Mouse (Mus musculus) gastrocnemius, postnatal 10 days (tissue): ENCODE data around the gene Maip1. TPM values are rescaled to one million over a fixed set of nuclear protein-coding genes. Genes with fewer than 3 reads are reported as not detected.

ENCODE experiments used
- DNase-seq: peaks from one replicate; pipeline ENCODE4 v3.0.0; 2021; ENCODE audit warnings: mixed read lengths
- long read RNA-seq, 2 experiments: library from polyadenylated mRNA; stranded (forward); transcript quantifications; one replicate each; pipeline ENCODE4 v2.0.0; 2021
- total RNA-seq, 2 experiments: library from RNA; stranded (reverse); gene quantifications; 2 replicates each; pipeline ENCODE4 v1.2.3; 2021

The Maip1 gene
- 1 to 10 TPM; 8.2 to 9.8 TPM for total RNA-seq
- long read RNA-seq, experiment 1, full-length matches to known transcripts, result 15 of 16 reads
- long read RNA-seq, experiment 1, partial matches to known transcripts, result 1 of 16 reads
- long read RNA-seq, experiment 1, other reads (novel, unspliced or antisense), result 0 of 16 reads
- long read RNA-seq, experiment 2, transcript Maip1-201 (5 exons, 3,540 nt), result major isoform, 20 of 22 reads
- long read RNA-seq, experiment 2, partial matches to known transcripts, result 1 of 22 reads
- long read RNA-seq, experiment 2, other reads (novel, unspliced or antisense), result 1 of 22 reads

GRCm38 (mm10) chr1:57406187-57407151 is at the start of gene Maip1, which contains the start of gene Tyw5:
Gene Maip1, plus strand, starts transcription at chr1:57406328.
Gene Tyw5, minus strand, starts transcription at chr1:57407101.
- peak; percentile 76 for DNase-seq

GRCm38 (mm10) chr1:57358546-57358945 is 47.6 kb upstream of the Maip1 start:
- DNase-seq, result no peak

- no peak for DNase-seq
Measured at GRCm38 (mm10) chr1:57367446-57367845, 38.7 kb upstream of the Maip1 start.

- no peak for DNase-seq
Measured at GRCm38 (mm10) chr1:57369111-57369510, 37.0 kb upstream of the Maip1 start.

- DNase-seq, result no peak
Measured at GRCm38 (mm10) chr1:57370451-57370850, 35.7 kb upstream of the Maip1 start.

- DNase-seq, result no peak
Measured at GRCm38 (mm10) chr1:57375276-57375675, 30.9 kb upstream of the Maip1 start.

- DNase-seq, result no peak
Measured at GRCm38 (mm10) chr1:57376806-57377205, 29.3 kb upstream of the Maip1 start.

GRCm38 (mm10) chr1:57377376-57378341 is 28.5 kb upstream of the Maip1 start, which contains the start of gene 1700066M21Rik:
Gene 1700066M21Rik, plus strand, starts transcription at chr1:57377620.
- DNase-seq, result peak; percentile 95

GRCm38 (mm10) chr1:57386519-57386918 is 19.6 kb upstream of the Maip1 start:
- no peak for DNase-seq

- DNase-seq, result peak; percentile 6
Measured at GRCm38 (mm10) chr1:57387876-57388275, 18.3 kb upstream of the Maip1 start.

GRCm38 (mm10) chr1:57388402-57389155 is 17.5 kb upstream of the Maip1 start:
- no peak for DNase-seq

- DNase-seq, result no peak
Measured at GRCm38 (mm10) chr1:57390993-57391790, 14.9 kb upstream of the Maip1 start.

- DNase-seq, result no peak
Measured at GRCm38 (mm10) chr1:57392417-57392816, 13.7 kb upstream of the Maip1 start.

- peak; percentile 54 for DNase-seq
Measured at GRCm38 (mm10) chr1:57394051-57394450, 12.1 kb upstream of the Maip1 start.

- DNase-seq, result no peak
Measured at GRCm38 (mm10) chr1:57400321-57400720, 5.8 kb upstream of the Maip1 start.

- no peak for DNase-seq
Measured at GRCm38 (mm10) chr1:57400877-57401276, 5.3 kb upstream of the Maip1 start.

- DNase-seq, result no peak
Measured at GRCm38 (mm10) chr1:57402116-57402515, 4.0 kb upstream of the Maip1 start.

- DNase-seq, result no peak
Measured at GRCm38 (mm10) chr1:57408994-57409393, 2.9 kb downstream of the Maip1 start.

GRCm38 (mm10) chr1:57413397-57413796 is 7.3 kb downstream of the Maip1 start:
- DNase-seq, result no peak

GRCm38 (mm10) chr1:57423696-57424095 is 17.6 kb downstream of the Maip1 start:
- no peak for DNase-seq
